Mouse (Mus musculus): ENCODE measurements at regions not wholly inside any gene's neighbourhood (a gene's known extent, or its start where the extent isn't known, plus 50 kb on each side); places are given as distances from the start of the nearest gene placed in this dataset.

DNA sequence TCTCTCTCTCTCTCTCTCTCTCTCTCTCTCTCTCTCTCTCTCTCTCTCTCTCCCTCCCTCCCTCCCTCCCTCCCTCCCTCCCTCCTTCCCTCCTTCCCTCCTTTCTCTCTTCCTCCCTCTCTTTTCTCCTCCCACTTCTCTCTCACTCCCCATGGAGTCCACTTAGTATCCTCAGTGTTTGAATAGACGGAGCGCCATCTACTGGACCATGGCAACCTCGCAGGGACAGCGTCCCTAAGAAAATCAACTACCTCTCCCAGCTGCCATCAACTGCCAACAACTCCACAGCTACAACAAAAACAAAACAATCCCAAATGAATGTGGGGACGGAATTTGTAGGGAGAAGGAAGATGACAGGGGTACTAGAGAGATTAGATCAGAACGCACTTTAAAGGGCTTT, 69.5 kb upstream of the Gls start:
- DNase-seq: peak; percentile 79

DNA sequence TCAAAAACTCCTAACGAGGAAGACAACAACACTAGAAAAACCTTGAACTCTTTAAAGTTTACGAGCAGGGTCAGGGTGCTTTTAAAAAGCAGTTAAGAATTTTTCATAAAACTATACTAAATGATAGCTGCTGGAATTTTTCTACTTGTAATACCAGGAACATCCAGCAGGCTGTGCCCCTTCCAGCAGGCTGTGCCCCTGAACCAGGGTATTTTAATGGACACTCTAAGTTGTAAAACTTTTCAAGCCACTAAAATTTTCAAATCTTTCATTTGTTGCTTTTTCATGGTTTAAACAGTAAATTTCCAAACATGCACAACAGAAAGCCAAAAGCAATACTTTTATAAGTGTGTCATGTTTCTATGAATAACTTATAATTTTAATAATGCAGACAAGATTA, 68.2 kb upstream of the Gls start:
- DNase-seq: peak; percentile 12

DNA sequence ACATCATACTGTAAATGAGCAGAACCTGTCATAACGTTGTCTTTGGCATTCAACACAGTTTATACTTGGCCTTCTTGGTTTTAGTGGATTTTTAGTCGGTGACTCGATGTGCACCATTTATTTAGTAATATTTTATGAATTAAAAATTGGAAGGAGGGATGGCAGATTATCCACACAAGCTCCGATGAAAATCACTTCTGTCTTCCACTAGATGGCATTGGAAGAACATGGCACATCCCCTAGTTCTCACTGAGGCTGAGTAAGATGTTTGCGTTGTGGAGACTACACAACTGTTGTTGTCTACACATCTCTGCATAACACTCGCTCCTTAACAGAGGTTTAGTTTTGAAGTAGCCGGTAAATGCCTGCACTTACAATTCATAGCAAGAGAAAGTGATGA, 66.5 kb upstream of the Gls start:
- DNase-seq: no peak

DNA sequence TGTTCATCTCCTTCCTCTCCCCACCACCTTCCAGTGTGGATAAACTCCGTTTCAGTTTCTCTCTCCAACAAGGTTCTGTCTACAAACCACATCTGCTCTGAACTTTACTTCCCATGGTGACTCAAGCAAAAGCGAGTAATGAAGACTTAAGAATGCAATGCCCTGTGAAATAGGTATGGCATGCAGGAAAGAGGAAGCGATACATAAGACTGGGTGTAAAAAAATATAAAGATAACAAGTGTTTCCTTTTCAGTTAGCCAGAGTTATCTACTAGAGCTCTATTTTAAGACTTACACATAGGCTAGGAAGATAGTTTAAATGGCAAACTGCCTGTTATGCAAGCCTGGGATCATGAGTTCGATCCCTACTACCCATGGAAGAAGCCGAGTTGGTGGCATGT, 65.3 kb upstream of the Gls start:
- no peak for DNase-seq

DNA sequence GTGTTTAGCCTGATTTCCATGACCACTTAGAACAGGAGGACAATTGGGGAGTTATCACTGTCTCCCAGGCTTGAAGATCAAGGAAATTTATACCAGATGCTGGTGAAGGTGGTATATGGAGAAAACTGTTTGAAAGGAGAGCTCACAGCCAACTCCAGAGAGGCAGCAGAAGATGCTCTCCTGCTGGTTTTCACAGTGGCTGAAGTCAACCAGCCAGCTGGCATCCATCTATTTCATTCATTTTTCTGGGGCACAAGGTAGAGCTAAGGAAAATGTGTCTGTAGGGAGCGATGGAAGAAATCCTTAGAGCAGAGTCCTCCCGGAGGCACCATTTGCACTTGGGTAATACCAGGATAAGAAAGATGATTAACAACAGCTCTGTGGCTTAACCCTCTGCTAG, 63.1 kb upstream of the Gls start:
- DNase-seq: no peak

DNA sequence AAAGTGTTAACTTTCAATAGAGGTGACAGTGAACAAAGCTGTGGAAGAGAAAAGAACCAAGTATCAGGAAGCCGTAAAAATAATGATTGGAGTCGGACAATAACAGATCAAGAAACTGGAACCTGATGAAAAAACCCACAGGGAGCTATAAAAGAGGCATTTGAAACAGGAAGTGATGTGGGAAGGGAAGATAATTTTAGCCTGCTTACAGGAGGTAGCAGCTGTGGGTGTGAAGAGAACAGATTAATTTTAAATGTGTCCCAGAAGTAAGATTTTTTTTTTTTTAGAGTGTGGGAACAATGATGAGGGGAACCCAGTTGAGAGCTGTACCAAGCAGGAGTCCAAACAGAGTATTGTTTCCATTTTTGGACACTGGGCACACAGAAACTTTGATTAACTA, 61.5 kb upstream of the Gls start:
- no peak for DNase-seq

DNA sequence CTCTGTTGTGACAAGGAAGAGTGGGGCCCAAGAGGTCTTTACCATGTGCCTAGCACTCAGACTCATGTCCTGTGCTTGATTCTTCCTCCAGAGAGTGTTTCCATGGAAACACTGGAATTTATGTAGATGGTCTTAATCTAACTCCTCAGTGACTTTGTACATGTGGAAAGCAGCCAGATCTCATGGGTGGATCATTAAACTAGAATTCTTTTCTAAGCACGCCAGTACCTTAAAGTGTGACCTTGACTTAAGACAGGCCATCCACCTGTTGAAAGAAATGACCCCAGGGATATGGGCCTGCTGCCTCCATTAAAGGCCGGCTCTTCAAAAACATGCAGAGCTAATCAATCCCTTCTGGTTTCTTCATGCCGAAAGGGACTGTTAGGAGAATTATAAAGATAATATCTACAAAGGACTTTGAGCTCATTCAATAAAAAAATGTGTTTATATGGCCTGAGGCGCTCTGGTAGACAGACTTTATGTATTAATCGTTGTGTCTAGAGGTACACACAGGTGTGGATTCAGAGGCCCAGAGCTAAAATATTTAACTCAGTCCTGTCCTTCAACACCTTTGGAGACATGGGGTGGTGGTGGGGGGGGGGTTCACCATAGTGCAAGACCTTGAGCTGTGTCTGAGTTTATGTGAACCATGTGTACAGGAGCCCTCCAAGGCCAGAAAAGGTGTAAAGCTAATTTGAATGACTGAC, 60.5 kb upstream of the Gls start:
- DNase-seq: no peak
